Mouse (Mus musculus): ENCODE data around the gene Psph. TPM values are rescaled to one million over a fixed set of nuclear protein-coding genes. Genes with fewer than 3 reads are reported as not detected.
A peak's percentile ranks its signal among the peaks of the same experiment; 100 is the strongest.

Gene Psph
- polyA plus RNA-seq, 1 experiment = 25.2 TPM

DNA sequence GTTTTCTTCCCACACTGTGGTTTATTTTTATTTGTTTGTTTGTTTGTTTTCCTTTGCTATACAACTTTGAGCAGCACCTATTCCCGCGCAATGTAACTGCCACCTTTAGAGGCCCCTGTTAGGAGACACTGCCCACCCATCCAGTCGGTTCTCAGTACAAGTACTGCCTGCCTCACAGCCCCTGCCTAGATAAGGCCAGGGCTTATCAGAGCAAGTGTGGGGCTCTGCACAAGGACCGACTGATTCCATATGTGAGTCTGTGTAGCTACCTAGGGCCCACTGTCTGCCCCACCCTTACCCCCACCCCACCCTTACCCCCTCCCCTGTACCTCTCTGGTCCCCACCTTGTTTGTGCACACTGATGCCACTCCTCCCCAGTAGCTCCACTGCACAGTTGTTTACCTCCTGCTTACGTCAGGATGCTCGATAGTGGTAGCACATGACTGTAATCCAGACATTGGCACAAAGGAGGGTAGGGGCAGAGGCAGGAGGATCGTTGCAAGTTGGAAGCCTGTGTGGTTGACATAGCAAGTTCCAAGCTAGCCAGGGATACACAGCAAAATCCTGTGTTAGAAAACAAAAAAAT, 44.3 kb downstream of the Psph start:
- no peak for DNase-seq (ENCODE audit: extremely low spot score in 1 of 2, low spot score in 1 of 2)

- peak in 1 of 2 experiments; percentile 46 for DNase-seq (ENCODE audit: extremely low spot score in 1 of 2, low spot score in 1 of 2)
These were observed 46.3 kb downstream of the Psph start for GRCm38 (mm10) chr5:129740976-129741375.

DNA sequence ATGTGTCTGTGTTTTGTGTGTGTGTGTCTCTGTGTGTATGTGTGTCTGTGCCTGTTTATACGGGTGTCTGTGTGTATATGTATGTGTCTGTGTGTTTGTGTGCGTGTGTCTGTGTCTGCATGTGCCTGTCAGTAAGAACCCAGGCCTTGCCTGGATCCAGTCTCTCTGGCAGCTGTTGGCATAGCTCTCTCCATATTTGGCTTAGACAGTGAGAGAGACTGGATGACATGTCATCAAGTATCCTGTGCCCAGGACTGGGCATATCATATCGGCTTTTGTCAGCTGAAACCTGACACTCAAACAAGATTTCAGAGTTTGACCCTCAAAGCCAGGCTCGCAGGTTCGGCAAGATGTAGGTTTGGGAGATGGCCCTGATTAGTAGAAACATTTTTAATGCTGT, 56.2 kb downstream of the Psph start:
- DNase-seq (ENCODE audit: extremely low spot score in 1 of 2, low spot score in 1 of 2) = no peak

DNA sequence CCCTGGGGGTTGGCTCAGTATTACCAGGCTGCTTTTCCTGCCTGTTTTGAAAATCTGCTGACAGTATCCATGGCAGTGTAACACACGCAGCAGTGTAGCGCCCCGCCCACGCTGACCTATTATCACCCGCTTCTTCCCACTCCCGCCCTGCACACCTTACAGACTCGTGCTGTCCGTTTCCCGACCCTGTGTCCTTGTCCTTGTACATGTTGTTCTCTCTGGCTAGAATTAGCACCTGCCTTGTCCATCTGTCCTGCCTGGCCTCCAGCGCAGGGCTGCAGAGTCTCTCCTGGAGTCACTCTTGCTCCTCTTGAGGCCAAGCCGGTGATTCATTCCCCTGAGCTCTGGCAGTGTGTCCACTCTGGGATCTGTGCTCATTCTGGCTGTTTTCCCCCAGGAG, 56.9 kb downstream of the Psph start:
- DNase-seq (ENCODE audit: extremely low spot score in 1 of 2, low spot score in 1 of 2) = no peak

DNA sequence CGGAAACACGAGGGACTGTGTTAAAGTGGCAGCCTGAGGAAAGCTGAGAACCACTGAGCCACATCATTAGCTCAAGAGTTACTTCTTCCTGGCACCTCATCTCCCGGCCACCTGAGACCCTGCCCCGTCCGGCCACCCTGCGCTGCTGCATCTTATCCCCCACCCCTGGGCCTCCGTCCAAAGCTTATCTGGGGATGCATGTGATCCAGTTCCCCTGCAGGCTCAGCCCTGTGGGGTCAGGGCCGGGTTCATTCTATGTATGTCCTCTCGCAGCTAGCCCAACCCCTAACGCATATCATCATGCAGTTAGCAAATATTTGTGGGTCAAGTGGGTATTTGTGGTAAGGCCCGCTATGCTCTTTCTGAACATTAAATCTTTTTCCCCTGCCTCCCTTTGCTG, 58.0 kb downstream of the Psph start:
- DNase-seq (ENCODE audit: extremely low spot score in 1 of 2, low spot score in 1 of 2) = no peak

- no peak for DNase-seq (ENCODE audit: extremely low spot score in 1 of 2, low spot score in 1 of 2)
These were observed 60.5 kb downstream of the Psph start for GRCm38 (mm10) chr5:129726784-129727183.

- DNase-seq (ENCODE audit: extremely low spot score in 1 of 2, low spot score in 1 of 2) = no peak
These were observed 61.4 kb downstream of the Psph start for GRCm38 (mm10) chr5:129725774-129726392.

DNA sequence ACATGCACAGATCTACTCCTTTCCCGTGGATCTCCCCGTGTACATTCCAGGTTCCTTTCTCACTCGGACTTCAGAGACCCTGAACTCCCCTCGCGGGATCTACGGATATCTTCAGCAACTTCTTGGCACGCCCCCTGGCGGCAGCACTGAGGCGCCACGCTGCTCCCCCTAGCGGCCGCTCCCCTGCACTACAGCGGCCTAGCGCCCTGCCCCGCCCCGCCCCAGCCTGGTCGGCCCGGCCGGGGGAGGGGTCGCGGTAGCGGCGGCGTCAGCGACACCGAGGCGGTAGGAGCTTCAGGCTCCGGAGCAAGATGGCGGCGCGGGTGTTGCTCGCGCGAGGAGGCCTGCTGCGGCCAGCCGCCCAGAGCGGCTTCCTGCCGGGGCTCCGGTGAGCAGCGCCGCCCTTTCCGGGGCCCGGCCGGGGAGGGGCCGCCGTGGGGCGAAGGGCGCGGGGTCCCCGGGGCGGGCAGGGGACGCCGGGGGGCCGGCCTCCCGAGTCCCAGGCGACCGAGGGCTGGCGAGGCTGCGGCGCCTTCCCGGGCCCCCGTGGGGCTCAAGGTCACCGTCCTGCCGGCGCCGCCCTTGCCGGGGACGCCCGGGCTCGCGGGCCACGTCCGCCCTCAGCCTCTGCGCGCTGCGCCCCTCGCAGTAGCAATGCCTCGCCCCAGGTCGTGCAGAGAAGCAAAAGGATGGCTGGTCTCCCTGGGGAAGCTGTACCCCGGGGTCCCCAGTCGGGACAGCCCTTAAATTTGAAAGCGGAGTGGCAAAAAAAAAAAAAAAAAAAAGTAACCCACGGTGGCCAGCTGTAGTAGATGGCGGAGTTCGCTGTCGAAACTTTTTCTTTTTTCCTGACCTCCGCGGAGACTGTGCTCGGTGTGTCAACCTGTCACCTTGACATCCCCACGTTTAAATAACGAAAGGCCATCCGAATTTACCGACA, 62.1 kb downstream of the Psph start, which contains the start of gene Nipsnap2:
Gene Nipsnap2, plus strand, starts transcription at position 230 of the 940 bp plus-strand sequence.
- DNase-seq (ENCODE audit: extremely low spot score in 1 of 2, low spot score in 1 of 2) = peak; percentile 72 to 93

DNA sequence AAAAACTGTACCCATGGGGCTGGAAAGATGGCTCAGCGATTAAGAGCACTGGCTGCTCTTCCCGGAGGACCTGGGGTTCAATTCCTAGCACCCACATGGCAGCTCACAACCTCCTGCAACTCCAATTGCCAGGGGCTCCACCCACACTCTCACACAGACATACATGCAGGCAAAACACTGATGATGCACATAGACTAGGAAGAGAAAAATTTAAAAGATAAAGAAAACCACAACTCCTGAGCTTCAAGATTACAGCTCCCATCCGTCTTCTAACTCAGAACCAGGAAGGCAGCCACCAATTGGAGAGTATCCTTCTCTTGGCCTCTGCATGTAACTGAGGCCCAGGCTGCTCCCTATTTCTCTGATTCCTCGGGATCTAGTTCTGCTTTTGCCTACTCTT, 63.0 kb downstream of the Psph start:
- DNase-seq (ENCODE audit: extremely low spot score in 1 of 2, low spot score in 1 of 2) = no peak

DNA sequence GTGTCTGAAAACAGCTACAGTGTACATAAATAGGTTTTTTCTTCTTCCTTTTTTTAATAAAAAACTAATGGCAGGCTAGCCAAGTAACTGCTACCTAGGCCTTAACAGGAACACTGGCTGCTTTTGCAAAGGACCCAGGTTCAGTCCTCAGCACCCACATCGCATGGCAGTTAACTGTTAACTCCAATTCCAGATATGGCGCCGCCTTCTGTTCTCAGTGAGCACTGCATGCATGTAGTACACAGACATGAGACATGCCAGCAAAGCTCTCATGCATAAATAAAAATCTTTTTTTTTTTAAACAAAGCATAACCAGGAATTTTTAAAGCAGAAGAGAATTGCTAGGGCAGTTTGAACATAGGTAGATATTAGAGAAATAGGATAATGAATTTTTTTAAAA, 67.1 kb downstream of the Psph start:
- DNase-seq (ENCODE audit: extremely low spot score in 1 of 2, low spot score in 1 of 2) = no peak

GRCm38 (mm10) chr5:129717016-129717415, 70.2 kb downstream of the Psph start:
- DNase-seq (ENCODE audit: extremely low spot score in 1 of 2, low spot score in 1 of 2) = no peak

Other genes with a start within 250 kb of the Psph start
- 57.6 and 68.4 TPM in 2 replicates for gene Mmp17, start 203.3 kb downstream of the Psph start, polyA plus RNA-seq (2012; rRNA removed)
- gene Zfp11, start 117.3 kb downstream of the Psph start, polyA plus RNA-seq (2012; rRNA removed) = 5.3 and 5.7 TPM in 2 replicates
- 0.08 TPM in 1 of 2 replicates, not detected in the other for gene Sept14, start 78.9 kb downstream of the Psph start, polyA plus RNA-seq (2012; rRNA removed)
- gene Mrps17, start 72.0 kb downstream of the Psph start, polyA plus RNA-seq (2012; rRNA removed) = 104 and 105 TPM in 2 replicates
- 118 and 124 TPM in 2 replicates for gene Nipsnap2, start 62.4 kb downstream of the Psph start, polyA plus RNA-seq (2012; rRNA removed)
- gene Sumf2, start 59.5 kb upstream of the Psph start, polyA plus RNA-seq (2012; rRNA removed) = 17.9 and 18.0 TPM in 2 replicates
- gene Chchd2, start 100.0 kb upstream of the Psph start, polyA plus RNA-seq (2012; rRNA removed) = 775 and 986 TPM in 2 replicates
- 6.1 and 7.5 TPM in 2 replicates for gene Zbed5, start 108.3 kb upstream of the Psph start, polyA plus RNA-seq (2012; rRNA removed)
- 28.0 and 35.5 TPM in 2 replicates for gene Phkg1, start 111.1 kb upstream of the Psph start, polyA plus RNA-seq (2012; rRNA removed)
- gene Nupr1l, start 121.1 kb upstream of the Psph start, polyA plus RNA-seq (2012; rRNA removed) = 4.1 and 4.7 TPM in 2 replicates
- 38.1 and 40.1 TPM in 2 replicates for gene Vkorc1l1, start 154.5 kb upstream of the Psph start, polyA plus RNA-seq (2012; rRNA removed)
- gene Gusb, start 215.6 kb upstream of the Psph start, polyA plus RNA-seq (2012; rRNA removed) = 18.3 and 22.1 TPM in 2 replicates
- gene Asl, start 241.8 kb upstream of the Psph start, polyA plus RNA-seq (2012; rRNA removed) = 25.0 and 29.6 TPM in 2 replicates
- gene Crcp, start 241.8 kb upstream of the Psph start, polyA plus RNA-seq (2012; rRNA removed) = 41.8 and 44.8 TPM in 2 replicates

Data from frontal cortex, adult 2 months (tissue).